Mouse (Mus musculus) NIH3T3 (cell line): ENCODE results near the gene Srcap.
"Not testable (repeated sequence)": the region's sequence is repeated elsewhere in the genome, so short reads cannot be mapped to it uniquely, and the experiment has no call there.

Experiments used
- DNase-seq: peaks from one replicate; pipeline ENCODE4 v3.0.0-alpha.2; 2012; ENCODE audit warnings: low read depth

Gene Srcap

GRCm38 (mm10) chr7:127491846-127492245 lies 19.9 kb upstream of the Srcap start:
- no peak for DNase-seq

DNA sequence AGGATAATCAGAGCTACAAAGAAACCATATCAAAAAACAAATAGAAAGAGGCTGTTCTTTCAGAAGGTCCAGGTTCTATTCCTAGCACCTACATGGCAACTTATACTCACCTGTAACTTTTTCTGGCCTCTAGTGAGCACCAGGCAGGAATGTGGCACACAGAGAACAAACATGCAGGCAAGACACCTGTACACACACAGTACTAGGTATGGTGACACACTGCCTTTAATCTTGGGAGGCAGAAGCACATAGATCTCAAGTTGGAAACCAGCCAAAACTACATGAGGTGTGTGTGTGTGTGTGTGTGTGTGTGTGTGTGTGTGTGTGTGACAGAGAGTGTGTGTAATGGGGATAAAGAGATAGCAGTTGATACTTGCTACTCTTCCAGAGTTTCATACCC lies 17.1 kb upstream of the Srcap start:
- DNase-seq, result no peak

- DNase-seq, result no peak
Measured at GRCm38 (mm10) chr7:127497382-127497781, 14.4 kb upstream of the Srcap start.

DNA sequence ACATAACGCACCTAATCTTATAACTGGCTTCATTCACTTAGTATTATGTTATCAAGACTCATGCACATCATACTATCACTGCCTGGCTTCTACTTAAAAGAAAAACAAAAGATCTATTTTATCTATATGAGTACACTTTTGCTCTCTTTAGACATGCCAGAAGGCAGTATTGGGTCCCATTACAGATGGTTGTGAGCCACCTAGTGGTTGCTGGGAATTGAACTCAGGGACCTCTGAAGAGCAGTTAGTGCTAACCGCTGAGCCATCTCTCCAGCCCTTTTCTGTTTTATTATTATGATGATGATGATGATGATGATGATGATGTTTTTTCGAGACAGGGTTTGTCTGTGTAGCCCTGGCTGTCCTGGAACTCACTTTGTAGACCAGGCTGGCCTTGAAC lies 13.4 kb upstream of the Srcap start:
- peak; percentile 72 for DNase-seq

GRCm38 (mm10) chr7:127508291-127508690 lies 3.5 kb upstream of the Srcap start:
- DNase-seq, result no peak

DNA sequence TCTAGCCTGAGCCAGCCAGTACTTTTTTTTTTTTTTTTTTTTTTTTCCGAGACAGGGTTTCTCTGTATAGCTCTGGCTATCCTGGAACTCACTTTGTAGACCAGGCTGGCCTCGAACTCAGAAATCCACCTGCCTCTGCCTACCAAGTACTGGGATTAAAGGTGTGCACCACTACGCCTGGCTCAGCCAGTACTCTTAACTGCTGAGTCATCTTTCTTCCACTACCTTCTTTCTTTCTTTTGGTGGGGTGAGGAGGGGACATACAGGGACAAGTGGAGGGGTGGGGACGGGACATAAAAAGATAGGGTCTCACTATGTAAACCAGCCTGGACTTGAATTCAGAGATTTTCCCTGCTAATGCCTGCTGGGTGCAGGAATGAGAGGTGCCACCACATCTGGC lies 2.0 kb upstream of the Srcap start:
- DNase-seq, result not testable (repeated sequence)

DNA sequence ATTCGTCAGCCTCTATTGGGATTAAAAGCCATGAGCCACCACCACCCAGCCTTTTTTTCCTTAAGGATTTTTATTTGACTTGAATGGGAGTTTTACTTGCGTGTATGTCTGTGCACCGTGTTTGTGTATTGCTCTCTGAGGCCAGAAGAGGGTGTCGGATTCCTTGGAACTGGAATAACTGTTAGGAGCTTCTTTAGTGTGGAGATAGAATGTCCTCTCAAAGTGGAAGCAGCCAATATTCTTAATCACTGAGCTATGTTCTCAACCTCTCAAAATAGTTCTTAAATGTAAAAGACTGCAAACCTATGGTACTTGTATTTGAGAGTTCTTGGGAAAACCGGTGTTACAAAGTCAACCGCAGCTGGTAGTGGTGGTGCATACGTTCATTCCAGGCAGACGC lies 542 bp upstream of the Srcap start:
- peak; percentile 69 for DNase-seq

GRCm38 (mm10) chr7:127512231-127513015 lies 640 bp downstream of the Srcap start:
- DNase-seq, result peak; percentile 95

DNA sequence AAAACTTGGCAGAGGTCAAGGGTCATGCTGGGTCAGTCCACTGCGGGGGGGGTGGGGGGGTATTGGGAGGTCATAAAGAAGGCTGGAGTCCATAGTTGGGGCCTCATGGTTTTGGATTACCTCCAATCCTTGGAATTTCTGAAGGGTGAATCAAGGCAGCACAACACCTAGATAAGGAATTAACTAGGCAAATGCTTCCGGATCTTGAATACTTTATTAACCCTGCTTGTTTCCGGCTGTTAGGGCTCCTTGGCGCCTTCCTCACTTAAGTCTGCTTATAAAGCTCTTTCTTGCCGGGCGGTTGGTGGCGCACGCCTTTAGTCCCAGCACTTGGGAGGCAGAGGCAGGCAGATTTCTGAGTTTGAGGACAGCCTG lies 1.2 kb downstream of the Srcap start:
- DNase-seq, result no peak

- DNase-seq, result peak; percentile 3
Measured at GRCm38 (mm10) chr7:127513781-127514180, 2.0 kb downstream of the Srcap start.

DNA sequence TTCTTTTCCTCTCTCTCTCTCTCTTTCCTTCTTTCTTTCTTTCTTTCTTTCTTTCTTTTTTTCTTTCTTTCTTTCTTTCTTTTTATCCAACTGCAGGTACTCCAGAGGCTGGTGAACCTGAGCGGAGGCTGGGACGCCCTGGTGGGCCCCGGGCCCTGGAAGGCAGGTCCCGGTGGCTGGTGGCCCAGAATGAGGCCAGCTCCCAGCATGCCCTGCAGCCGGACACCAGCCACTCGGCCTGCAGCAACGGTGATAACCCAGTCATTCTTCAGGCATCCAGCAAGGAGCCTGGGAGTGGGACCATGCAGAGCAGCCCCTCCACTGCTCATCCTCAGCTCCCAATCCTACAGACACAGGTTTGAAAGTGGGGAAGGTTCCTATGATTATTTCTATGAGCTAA lies 4.1 kb downstream of the Srcap start:
- DNase-seq, result no peak

- no peak for DNase-seq
Measured at GRCm38 (mm10) chr7:127516344-127516743, 4.6 kb downstream of the Srcap start.

- no peak for DNase-seq
Measured at GRCm38 (mm10) chr7:127519284-127519683, 7.5 kb downstream of the Srcap start, which contains the start of gene Gm42715. Gene Gm42715, plus strand, starts transcription at chr7:127519584.

GRCm38 (mm10) chr7:127541671-127542070 lies 29.9 kb downstream of the Srcap start:
- no peak for DNase-seq

DNA sequence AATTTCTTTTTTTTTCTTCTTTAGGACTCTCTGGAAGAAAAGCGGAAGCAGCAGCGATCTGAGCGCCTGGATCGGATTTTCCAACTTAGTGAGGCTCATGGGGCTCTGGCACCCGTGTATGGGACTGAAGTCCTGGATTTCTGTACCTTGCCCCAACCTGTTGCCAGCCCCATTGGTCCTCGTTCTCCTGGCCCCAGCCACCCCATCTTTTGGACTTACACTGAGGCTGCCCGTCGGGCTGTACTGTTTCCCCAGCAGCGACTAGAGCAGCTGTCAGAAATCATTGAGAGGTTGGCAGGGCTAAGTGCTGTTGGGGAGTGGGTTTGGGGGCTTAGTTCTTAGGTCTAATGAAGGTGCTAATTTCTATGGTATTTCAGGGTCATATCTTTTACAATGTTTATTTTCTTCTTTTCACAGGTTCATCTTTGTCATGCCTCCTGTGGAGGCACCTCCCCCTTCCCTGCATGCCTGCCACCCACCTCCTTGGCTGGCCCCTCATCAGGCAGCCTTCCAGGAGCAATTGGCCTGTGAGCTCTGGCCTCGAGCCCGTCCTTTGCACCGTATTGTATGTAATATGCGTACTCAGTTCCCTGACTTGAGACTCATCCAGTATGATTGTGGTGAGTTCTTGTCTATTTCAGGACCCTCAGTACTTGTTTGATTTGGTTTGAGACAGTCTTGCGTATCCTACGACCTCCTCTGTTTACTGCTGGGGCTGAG lies 37.5 kb downstream of the Srcap start:
- no peak for DNase-seq

DNA sequence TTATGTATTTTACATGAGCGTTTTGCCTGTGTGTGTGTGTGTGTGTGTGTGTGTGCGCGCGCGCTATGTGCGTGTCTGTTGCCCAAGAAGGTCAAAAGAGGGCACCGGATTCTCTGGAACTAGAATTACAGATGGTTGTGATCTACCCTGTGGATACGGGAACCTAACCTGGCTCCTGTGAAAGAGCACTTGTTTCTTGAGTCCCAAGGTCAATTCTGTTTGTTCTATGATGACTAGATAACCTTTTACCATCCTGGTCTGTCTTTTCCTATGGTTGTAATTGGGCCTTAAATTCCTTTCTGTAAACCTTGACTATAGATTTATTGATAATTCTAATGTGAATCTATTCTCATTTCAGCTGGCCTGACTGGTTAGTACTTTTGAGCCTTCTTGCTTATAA lies 39.8 kb downstream of the Srcap start:
- no peak for DNase-seq

GRCm38 (mm10) chr7:127560580-127560979 lies 48.8 kb downstream of the Srcap start:
- DNase-seq, result no peak

GRCm38 (mm10) chr7:127561340-127561858 lies 49.6 kb downstream of the Srcap start, which contains the start of gene Tmem265:
Gene Tmem265, plus strand, starts transcription at chr7:127561390.
- no peak for DNase-seq

DNA sequence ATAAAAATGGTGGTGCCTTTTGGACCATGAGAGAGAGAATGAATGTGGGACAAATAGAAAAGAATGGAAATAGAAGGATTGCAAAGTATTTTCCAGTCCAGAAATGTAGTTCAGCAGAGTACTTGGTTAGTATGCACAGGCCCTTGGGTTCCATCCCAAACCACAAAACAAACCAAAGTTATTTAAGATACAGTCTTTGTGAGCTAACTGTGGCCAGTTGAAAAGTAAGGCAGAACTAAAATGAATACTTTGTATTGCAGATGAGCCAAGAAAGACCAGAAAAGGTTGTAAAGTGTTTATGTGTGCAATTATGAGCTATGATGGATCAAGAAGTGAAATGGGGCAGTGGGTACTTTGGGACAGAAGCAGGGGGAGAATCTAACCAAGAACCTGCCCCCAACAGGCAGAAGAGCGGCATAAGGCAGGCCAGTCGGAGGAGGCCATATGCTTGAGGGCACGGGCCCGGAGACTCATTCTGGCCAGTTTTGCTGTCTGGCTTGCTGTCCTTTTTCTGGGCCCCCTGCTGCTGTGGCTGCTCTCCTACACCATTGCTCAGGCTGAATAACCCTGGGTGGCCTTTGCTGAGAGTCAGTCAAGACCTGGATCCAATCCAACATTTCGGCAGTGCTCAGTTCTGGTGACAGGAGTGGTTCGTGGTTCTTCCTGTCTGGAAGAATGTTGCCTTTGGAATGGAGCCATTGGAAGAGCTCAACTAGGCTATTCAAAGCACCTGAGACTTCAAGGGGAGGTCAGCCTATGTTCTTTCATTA lies 52.8 kb downstream of the Srcap start:
- peak; percentile 36 for DNase-seq

GRCm38 (mm10) chr7:127572895-127573471 lies 61.2 kb downstream of the Srcap start, which contains the start of gene Phkg2:
Gene Phkg2, plus strand, starts transcription at chr7:127573340.
- peak; percentile 94 for DNase-seq

- no peak for DNase-seq
Measured at GRCm38 (mm10) chr7:127573503-127574008, 61.8 kb downstream of the Srcap start.

DNA sequence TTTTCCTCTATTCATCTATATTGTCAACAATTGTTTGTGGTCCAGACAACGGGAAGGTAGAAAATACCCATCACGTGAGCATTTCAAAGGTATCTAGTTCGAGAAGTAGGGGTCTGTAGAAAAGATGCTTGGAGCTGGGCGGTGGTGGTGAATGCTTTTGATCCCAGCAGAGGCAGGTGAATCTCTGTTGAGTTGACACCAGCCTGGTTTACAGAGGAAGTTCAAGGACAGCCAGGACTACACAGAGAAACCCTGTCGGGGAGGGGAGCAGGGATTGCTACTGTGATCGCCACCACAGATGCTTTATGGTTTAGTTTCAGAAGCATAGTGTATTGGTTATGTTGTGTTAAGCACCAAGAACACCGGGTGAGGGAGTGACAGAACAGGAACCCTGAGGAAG lies 62.3 kb downstream of the Srcap start:
- DNase-seq, result no peak
